Mouse (Mus musculus) brain, embryonic 14.5 days (tissue): ENCODE measurements around the gene Smim7.

ENCODE experiments used
- CTCF ChIP-seq: fragments of 200-500 bp; IDR thresholded peaks from 2 replicates; pipeline ENCODE4 v1.5.1; 2012; ENCODE audit warnings: inconsistent platforms, mild to moderate bottlenecking, moderate library complexity, borderline replicate concordance; ENCODE audit not compliant: insufficient read depth, insufficient read length; ENCODE audit errors: extremely low read depth
- POLR2A ChIP-seq: fragments of 200-500 bp; IDR thresholded peaks from 2 replicates; pipeline ENCODE4 v1.6.1; 2012; ENCODE audit warnings: mild to moderate bottlenecking, inconsistent platforms, borderline replicate concordance; ENCODE audit not compliant: poor library complexity, insufficient read depth, insufficient read length, severe bottlenecking; ENCODE audit errors: extremely low read depth

GRCm38 (mm10) chr8:72532103-72532502 is 38.8 kb downstream of the Smim7 start:
- TF ChIP-seq CTCF: no peak
- no peak for TF ChIP-seq POLR2A
